Mouse (Mus musculus) thymus, postnatal 0 days (tissue): ENCODE results near the gene Il12rb1. TPM values are rescaled to one million over a fixed set of nuclear protein-coding genes. Genes with fewer than 3 reads are reported as not detected.
A peak's percentile ranks its signal among the peaks of the same experiment; 100 is the strongest.

Source experiments
- DNase-seq: peaks from one replicate; pipeline ENCODE4 v3.0.0-alpha.2; 2015; ENCODE audit warnings: low spot score
- polyA plus RNA-seq: library from polyadenylated mRNA; unstranded; fragments of >200 nt; fragmentation: Nextera tagmentation; extraction: Ambion mirVana; gene quantifications from 2 replicates; pipeline ENCODE4 v1.2.1, GENCODE M21; 2015

Gene Il12rb1
- 16.2 TPM in 2 replicates for polyA plus RNA-seq

- DNase-seq: peak; percentile 71
Observed at GRCm38 (mm10) chr8:70808239-70808638, at the start of gene Il12rb1. Gene Il12rb1, plus strand, starts transcription at chr8:70808449.

GRCm38 (mm10) chr8:70758616-70759561, 49.4 kb upstream of the Il12rb1 start:
- no peak for DNase-seq

GRCm38 (mm10) chr8:70760350-70760749, 47.9 kb upstream of the Il12rb1 start:
- peak; percentile 34 for DNase-seq

GRCm38 (mm10) chr8:70760775-70761406, 47.4 kb upstream of the Il12rb1 start, which contains the start of gene Mpv17l2:
Gene Mpv17l2, minus strand, starts transcription at chr8:70760946.
- DNase-seq: peak; percentile 98

GRCm38 (mm10) chr8:70762118-70762517, 46.1 kb upstream of the Il12rb1 start:
- DNase-seq: no peak

GRCm38 (mm10) chr8:70763354-70763753, 44.9 kb upstream of the Il12rb1 start:
- peak; percentile 72 for DNase-seq

- no peak for DNase-seq
Observed at GRCm38 (mm10) chr8:70764026-70764425, 44.2 kb upstream of the Il12rb1 start.

GRCm38 (mm10) chr8:70764676-70765075, 43.6 kb upstream of the Il12rb1 start:
- no peak for DNase-seq

GRCm38 (mm10) chr8:70765329-70765728, 42.9 kb upstream of the Il12rb1 start:
- no peak for DNase-seq

GRCm38 (mm10) chr8:70765838-70766570, 42.2 kb upstream of the Il12rb1 start:
- peak; percentile 63 for DNase-seq

GRCm38 (mm10) chr8:70766571-70767440, 41.4 kb upstream of the Il12rb1 start:
- no peak for DNase-seq

GRCm38 (mm10) chr8:70767503-70767902, 40.7 kb upstream of the Il12rb1 start:
- DNase-seq: no peak

- DNase-seq: no peak
Observed at GRCm38 (mm10) chr8:70768231-70768776, 39.9 kb upstream of the Il12rb1 start.

GRCm38 (mm10) chr8:70768956-70769355, 39.3 kb upstream of the Il12rb1 start:
- DNase-seq: no peak

GRCm38 (mm10) chr8:70769359-70769758, 38.9 kb upstream of the Il12rb1 start:
- peak; percentile 97 for DNase-seq

- no peak for DNase-seq
Observed at GRCm38 (mm10) chr8:70769858-70770257, 38.4 kb upstream of the Il12rb1 start.

- no peak for DNase-seq
Observed at GRCm38 (mm10) chr8:70770748-70771147, 37.5 kb upstream of the Il12rb1 start.

- no peak for DNase-seq
Observed at GRCm38 (mm10) chr8:70771217-70771616, 37.0 kb upstream of the Il12rb1 start.

- no peak for DNase-seq
Observed at GRCm38 (mm10) chr8:70772075-70772474, 36.2 kb upstream of the Il12rb1 start.

- DNase-seq: no peak
Observed at GRCm38 (mm10) chr8:70772890-70773289, 35.4 kb upstream of the Il12rb1 start.
